Mouse (Mus musculus): ENCODE measurements around the gene Tmem273.

DNA sequence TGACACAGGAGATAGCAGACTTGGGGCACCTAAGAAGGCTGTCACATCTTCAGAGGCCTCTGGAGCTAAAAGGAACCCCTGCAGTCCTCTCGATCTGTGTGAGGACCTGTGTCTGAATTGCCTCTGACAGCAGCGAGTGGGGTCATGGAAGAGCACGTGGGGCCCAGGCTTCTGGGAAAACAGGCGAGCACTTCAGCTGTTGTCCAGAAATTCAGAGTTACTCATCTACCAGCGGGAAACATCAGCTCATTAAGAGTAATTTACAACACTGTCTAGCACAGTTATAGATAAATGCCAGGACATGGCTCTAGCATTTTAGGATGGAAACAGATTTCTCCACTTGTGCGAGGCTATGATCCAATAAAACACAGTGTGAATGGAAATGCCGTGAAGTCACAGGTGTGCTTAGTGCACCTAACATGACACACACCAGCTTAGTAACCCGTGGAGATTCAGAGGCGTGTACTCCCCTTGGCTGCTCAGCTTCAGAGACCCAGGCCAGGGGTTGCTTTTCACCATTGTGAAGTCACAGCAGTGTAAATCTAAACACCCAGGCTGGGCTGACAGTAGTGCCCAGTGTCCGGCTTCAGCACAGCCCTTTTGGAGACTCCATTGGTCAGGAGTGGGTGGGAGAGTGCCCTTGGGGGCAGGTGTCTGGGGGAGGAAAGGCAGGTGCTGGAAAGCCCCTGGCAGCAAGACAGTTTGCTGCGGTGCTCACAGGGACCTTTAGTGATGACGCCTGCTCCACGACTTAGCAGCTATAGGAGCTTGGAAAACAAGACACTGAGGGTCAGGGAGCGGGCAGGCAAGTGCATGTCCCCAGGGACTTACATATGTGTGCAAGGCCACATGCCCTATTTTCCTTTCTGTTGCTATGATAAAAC, 38.7 kb downstream of the Tmem273 start:
- TF ChIP-seq CTCF (IDR thresholded peaks at IDR 0.05 in 2 of 3, conservative IDR thresholded peaks at IDR 0.05 in 1 of 3; ENCODE audit: control insufficient read depth in 1 of 3, insufficient read depth in 1 of 3, low read depth in 2 of 3, low read length in 3 of 3, poor library complexity in 1 of 3, severe bottlenecking in 1 of 3) (no peak), NELFE (IDR thresholded peaks at IDR 0.05; ENCODE audit: low read depth, low read length) (no peak)
